Mouse (Mus musculus) spleen, adult 18-20 months (tissue): ENCODE data around the gene Bcl11a.
A peak's percentile ranks its signal among the peaks of the same experiment; 100 is the strongest.
"Not testable (repeated sequence)": the region's sequence is repeated elsewhere in the genome, so short reads cannot be mapped to it uniquely, and the experiment has no call there.

Experiments used
- DNase-seq, 2 experiments: peaks; one replicate each; pipeline ENCODE4 v3.0.0; 2022; ENCODE audit warnings: mixed read lengths in 2 of 2

Gene Bcl11a

DNA sequence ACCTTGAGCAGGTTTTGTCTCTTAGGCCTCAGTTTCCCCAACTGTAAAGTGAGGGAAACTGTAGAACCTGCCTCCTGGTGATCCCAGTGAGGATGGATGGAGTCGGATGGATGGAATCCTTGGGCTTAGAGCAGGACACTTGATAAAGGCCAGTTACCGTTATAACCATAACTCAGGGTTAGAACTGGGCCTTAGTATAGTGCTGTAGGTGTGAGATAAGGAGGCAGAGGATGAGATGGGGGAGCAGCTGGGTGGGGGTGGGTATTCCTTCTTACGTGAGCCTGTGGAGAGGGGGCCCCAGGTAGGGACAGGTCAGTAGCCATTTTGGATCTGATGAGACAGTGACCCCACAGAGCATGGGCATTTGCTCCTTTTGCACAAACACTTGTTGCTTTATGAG is 23.8 kb downstream of the Bcl11a start:
- DNase-seq: no peak

DNA sequence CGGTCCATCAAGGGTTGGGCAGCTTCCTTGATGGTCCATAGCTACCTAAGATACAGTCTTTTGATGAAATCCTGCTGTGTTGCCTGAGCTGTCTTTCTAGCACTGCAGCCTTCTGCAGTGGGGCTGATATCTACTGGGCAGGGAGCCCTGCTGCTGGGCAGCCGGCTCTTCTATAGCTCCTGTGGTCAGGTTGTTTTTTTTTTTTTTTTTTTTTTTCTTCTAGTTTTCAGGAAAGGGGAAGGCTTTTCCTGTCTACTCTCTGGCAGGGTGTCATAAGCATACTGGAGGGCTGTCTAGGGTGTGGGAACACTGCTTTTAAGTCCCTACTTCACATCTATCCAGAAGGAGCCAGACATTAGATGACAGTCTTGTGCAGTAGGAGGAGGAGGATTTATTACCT is 24.5 kb downstream of the Bcl11a start:
- no peak for DNase-seq

DNA sequence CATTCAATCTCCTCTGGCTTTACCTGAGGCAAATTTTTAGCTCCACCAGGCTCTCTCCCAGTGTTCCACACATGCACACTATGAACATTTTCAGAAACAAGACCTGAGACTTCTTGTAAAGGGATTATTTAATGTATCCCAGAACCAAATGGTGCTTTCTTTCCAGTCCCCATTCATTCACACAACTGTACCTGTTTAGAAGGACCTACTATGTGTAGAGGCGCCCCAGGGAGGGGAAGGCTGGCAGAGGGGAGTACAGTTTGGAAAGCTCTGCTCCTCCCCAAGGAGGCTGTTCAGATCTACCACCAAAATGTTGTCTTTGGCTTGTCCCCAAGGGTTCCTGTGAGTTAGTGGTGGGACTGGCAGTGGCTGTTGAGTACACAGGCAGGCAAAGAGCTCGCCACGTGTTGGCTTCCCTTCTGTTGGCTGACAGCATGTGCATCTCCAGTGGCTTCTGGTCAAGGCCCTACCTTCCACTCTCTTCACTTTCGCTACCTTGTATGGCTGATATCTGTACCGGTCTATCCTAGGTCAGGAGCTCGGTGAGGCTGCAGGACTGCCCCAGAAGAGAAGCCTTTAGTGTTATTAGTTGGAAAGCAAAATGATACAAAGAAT is 25.4 kb downstream of the Bcl11a start:
- no peak for DNase-seq

DNA sequence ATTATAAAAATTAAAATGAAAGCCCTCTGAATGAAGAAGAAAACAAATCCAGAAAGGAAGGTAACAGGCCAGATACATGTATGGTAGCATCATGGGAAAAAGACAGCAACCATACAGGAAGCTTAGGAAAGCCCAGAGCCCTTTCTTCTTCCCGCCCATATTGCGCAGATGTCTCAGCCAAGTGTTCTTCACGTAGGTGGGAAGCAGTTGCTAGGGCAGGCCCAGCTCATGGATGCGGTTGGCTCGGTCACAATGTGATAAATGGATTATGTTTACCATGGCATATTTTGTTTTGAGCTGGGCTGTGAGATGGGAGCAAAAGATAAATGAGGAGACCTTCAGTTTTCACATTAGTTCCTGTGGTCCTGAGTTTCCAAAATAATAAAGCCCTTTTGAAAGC is 29.6 kb downstream of the Bcl11a start:
- DNase-seq: no peak

DNA sequence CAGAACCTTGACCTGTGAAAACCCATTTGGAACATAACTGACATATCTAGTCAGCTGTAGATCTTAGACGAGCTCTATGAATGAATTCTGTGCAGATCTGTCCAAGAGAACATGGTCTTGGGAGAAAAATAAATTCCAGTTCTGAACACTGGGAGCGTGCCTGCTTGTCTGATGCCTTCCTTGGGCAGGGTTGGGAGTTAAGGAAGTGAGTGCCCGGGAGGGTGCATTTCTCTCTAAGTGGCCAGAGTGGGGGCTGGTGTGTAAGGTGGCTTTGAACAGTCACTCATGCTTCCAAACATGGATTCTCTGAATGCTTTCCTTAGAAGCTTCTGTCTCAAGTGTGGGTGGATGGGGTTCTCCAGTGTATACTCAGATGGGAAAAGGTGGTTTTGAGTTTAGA is 31.1 kb downstream of the Bcl11a start:
- no peak for DNase-seq

DNA sequence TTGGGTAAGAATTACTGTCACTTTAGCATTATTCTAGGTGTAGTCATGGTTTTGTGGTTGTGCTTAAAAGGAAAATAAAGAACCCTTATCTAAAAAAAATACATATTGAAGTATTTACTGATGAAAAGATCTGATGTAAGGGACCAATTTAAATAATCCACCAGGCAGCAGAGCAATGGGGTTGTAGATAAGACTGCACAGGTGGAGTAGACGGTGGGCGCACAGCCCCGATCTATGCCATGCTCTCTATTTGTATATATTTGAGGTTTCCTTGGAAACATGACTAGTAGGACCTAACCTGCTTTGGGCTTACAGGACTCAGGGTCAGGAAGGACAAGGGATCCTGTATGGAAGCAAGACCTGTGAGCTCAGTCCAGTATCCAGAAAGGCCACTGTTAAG is 31.5 kb downstream of the Bcl11a start:
- DNase-seq: no peak

DNA sequence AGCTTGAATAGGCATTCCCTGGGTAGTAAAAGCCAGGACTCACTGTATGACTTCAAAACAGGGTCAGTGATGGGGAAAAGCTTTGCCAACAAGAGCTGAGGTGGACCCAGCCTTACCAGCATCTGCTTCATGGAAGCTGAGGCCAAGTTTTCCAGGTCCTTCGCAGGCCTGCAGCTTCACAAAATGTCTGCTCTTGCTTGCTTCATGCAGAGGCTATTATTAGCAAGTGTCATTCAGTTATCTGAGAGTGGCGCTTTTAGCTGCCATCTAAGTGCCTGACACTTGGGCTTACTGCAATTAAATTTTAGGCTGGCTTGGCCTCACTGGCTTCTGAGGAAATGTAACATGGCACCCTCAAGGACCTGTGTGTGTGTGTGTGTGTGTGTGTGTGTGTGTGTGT is 32.3 kb downstream of the Bcl11a start:
- no peak for DNase-seq

DNA sequence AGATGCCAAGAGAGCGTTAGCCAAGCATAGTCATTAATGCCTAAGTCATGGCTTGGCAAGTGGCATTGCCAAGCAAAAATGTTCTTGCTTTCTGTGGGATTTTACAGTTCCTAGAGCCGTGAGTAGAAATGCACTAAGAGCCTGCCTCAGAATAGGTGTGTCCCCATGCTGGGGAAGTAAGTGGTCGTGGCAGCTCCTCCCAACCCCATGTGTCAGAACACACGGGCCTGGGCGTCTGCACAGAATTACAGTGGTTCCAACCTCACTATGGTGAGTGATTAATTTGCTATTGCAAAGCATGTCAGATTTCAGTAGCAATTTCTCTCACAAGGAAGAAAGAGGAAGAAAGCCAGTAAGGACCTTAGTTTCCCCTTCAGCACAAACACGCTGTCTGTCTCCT is 33.9 kb downstream of the Bcl11a start:
- no peak for DNase-seq

DNA sequence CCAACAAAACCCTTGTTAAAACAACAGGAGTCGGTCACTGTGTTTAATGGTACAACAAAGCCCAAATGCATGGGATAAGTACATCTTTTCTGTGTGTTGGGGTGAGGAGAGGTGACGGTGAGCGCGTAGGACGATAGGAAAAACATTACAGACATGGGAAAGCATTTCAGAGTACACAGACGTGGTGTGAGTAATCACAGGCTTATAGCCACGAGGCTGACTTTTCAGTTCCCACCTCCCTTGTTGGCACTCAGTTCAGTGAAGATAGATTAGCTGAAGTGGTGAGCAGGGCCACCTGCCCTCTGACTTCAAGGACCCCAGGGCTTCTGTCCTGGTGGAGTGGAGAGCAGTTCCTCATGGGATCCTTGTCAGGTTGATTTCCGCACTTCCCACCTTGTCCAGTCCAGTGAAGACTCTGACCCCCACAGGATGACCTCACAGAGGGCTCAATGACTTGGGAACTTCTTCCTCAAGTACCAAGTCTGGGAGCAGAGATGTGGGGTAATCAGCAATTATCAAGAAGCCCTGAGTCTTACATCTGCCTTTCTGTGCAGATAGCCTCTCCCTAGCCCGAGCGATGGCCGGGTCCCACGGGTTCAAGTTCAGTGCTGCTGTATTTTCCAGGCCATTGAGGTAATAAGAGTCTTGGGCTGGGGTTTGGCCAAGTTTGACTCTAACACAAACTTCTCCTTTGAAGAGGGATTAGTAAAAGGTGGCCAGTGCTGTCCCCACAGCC is 37.3 kb downstream of the Bcl11a start:
- DNase-seq: no peak

DNA sequence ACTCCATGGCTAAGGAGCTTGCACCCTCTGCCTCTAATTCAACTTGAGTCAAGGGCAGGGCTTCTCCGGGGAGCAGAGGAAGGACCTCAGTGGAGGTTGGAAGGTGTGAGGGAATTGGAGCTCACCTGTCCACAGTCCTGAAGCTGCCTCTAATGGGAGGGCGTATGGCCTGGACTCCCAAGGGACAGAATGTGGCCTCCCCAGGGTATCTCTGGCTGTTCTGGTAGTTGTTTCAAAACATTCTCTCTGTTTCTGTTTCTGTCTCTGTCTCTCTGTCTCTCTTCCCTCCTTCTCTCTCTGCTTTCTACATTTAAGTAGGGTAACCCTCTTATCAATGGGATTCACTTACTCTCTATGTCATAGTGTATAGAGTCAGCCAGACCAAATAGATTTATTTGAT is 38.2 kb downstream of the Bcl11a start:
- no peak for DNase-seq

DNA sequence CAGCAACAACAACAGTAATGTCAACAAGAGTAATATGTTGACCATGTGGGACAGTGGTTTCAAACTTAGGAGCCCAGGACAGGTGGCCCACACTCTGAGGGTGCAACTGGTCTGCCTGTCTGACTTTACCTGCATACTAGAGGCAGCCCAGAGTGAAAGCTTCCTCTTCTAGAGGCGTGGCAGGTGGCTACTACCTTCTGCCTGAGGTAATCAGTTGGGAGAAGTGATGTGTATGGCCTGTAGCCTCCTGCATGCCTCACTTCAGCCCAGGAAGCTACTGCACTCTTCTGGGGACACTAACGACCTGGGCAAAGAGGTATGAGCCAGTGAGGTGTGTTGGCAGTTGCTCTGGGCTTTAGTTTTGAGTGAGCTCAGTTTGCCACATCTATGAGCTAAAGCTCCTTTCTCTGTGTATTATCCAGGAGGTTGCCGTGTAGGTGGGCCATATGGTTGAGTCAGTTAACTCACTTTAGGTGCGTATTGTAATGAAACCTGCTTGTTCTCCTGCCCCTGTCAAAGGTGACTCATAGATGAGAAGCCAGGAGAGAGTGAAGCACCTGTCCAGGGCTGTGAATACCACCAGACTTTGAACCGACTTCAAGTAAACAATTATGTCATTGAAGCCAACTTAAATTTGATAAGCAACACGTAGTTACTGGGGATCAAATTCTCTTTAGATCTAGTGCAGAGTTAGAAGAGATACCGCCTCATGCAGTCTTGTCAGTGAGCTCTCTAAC is 38.9 kb downstream of the Bcl11a start:
- DNase-seq: no peak

DNA sequence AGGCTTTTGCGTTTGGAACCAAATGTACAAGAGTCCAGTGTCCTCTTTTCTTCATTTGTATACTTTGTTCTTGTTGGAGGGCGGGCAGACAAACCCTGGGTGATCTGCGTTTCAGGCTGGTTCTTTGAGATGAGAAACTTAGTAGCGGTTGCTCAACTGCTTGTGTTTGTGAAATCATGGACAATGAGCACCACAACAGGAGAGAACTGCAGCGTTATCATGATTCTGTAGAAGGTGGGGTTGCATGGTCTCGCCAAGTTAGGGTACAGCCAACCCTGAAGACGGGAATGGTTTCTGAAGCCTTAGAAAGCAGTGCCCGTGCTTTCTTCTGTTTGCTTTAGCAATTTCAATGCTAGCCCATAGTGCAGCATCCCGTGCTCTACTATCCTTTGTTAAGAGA is 43.3 kb downstream of the Bcl11a start:
- no peak for DNase-seq

DNA sequence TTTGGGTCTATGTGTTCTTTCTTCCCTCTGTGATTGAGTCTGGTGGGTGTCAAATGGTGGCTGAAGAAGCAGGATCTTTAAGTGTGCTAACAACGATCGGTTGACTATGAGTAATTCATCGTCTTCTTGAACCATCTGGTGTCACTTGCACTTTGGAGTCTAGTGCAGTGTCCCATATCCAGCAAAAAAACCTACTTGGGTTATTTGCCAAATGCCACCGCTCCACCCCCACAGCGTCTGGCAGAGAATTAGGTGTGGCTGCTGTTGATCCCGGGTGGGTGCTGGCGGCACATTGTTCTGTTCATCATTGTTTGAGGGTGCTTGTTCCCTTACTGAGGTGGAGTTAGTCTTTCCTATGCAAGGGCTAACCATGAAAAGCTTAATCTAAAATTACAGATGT is 45.0 kb downstream of the Bcl11a start:
- no peak for DNase-seq

DNA sequence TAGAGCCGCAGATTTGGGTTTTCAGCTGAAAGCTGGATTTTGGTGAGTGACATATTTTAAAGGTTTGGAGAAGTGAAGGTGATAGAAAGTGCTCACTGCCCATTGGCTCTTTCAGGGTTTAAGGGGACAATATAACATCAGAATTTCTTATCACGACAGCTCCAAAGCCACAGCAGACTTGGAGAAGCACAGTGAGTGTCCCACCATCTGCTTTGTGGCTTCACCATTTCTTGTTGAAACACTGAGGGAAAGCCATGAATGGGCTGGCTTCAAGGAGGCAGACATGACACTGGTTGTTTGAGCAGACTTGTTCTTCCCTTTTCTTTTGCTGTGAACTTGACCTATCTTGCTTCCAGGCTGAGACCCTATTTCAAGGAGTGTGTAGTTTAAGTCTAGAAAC is 46.1 kb downstream of the Bcl11a start:
- DNase-seq: no peak

DNA sequence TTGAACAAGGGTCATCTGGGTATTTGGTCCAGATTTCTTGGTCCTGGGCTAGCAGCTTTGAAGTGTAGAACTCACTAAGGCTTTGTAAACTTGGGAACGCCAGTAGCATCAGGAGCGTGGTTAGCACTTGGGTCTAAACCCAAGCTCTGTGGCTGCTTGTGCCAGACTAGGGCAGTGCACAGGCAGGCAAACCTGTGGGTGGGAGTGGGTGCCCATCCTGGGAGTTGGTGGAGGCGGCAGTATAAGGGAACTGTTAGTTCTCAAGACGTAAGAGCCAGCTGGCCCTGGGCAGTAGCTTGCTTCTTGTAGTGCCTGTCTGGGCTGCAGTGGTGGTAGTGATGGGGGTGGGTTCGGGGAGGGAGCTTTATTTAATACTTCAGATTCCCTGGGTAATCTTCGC is 47.2 kb downstream of the Bcl11a start:
- no peak for DNase-seq

DNA sequence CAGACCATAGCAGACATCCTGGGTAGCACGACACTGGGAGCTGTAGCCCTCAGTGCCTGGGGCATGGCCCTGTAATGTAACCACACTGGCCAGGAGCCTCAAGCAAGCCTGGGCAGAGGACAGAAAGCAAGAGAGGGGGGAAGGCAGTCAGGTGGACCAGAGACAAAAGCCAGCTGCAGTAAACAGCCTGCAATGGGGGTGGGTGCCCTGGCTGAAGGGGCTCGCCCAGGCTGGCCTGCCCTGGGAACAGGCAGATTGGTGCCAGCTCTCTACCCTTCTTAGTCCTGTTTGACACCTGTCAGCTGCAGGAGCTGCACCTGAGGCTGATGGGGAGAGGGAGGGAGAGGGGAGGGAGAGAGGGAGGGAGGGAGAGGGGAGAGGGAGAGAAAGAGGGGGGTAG is 50.1 kb downstream of the Bcl11a start:
- no peak for DNase-seq

DNA sequence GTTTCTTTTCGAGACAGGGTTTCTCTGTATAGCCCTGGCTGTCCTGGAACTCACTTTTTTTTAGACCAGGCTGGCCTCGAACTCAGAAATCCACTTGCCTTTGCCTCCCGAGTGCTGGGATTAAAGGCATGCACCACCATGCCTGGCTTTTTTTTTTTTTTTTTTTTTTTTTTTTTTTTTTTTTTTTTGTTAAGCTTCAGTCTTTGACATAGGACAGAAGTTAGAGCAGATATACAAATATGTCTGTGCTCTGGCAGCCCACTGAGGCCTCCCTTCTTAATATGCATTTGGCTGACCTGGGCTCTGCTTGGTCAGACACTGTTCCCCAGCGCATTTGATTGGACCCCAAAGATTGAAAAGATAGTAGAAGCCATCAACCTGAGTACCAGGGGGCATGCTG is 51.0 kb downstream of the Bcl11a start:
- not testable (repeated sequence) for DNase-seq

DNA sequence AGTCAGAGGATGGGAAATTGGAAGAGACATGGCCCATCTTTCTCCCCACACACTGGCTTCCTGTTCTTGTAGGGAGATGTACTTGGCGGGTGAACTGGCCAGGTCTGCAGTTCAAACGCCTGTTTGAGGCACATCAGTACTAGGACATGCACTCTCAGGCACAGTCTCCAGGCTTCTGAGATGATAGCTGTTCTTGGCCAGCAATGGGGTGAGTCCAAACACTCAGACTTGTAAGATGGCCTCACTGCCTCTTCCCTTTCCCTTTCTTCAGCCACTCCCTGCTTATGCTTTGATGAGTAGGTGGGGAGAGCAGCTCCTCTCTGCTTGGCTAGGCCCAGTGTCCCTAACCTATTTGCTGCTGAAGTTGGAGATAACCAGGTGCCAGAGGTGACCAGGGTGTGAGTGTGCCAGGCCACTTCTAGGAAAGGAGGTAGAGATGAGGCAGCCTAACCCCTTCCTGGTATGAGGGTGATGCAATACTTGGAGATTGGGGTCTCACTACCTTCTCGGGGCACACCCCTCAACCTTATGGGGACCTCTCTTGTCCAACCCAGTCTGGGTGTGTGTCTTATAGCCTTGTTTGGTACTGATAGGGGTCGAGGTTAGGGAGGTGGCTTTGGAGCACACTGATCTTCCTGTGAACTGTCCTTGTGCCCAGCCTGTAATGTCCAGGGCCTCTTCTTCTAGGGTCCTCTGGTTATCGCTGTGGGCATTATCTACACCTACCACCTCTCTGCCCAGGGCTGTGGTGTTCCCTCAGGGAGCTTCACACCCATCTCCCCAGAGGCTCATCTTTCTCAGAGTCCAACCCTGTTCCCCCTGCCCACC is 51.7 kb downstream of the Bcl11a start:
- DNase-seq: no peak

DNA sequence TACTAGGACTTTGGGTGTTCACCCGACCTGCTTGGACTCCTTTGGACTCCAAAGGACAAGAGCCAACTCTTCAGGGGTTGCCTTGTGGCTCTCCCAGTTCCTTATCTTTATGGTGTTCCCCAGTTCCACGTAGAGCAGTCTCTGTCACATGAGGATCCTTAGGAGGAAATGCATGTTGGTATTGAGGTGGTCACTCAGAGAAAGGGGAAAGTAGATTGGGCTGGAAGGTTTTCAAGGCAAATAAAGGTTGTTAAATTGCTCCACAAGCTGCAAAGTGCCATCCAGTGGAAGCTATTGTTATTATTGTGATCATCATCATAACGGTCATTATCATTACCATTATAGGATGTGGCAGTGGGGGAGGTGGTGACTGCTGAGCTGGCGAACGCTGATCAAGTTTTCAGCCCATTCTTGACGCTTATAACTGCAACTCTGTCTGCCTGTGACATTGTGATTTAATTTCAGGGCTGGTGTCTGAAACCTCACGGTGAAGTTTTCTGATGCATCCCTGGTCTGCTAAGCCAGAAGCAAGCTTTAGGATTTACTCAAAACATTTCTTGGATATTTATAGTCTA is 52.4 kb downstream of the Bcl11a start:
- no peak for DNase-seq

DNA sequence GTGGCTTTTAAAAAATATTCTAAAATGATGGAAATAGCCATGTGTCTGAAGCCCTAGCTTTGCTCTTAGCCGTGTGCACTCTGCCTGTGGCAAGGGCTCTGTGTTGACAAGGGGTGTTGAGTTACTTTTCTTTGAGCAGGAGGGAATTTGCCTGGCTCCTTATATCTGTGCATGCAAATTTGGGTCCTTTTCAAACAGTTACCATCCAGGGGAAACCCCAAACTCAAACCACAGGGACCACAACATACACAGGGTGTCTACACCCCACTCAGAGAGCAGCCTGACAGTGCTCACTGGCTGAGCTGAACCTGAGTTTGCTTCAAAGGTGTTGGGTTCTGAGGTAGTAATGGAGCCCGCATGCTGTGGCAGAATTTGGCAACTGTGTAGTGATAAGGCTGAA is 54.0 kb downstream of the Bcl11a start:
- peak; percentile 52 for DNase-seq

DNA sequence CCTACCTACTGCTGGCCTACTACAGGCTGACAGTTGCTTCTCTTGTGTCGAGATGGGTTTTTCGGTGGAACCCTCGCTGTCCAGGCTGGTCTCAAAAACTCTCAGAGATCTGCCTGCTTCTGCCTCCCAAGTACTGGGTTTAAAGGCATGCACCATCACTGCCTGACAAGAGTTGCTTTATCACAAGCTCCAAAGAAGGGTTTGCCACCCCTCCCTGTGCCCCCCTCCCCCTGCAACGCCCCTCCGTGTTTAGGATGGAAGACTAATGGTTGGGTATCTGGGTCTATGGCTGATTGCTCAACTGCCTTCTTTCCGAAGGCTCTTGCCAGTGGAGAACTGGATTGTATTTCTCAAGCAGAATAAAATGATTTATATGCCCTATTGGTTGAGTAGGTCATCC is 54.5 kb downstream of the Bcl11a start:
- no peak for DNase-seq

DNA sequence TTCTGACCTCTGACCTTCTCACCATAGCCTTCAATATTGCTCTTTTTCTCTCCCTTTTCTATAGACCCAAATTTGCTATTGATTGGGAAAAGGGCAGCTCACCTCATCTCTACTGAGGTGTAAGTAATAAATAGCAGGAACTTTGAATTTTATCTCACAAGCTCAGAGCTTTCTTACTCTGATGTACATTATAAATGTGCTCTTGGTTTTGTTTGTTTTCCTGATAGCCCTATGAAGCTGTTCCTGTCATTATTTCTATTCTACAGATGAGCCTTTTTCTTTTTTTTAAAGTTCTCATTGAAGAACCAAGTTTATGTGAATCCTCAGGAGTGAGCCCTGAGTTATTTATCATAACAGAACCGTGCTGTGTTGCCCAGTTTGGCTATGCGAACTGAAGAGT is 55.0 kb downstream of the Bcl11a start:
- DNase-seq: no peak

DNA sequence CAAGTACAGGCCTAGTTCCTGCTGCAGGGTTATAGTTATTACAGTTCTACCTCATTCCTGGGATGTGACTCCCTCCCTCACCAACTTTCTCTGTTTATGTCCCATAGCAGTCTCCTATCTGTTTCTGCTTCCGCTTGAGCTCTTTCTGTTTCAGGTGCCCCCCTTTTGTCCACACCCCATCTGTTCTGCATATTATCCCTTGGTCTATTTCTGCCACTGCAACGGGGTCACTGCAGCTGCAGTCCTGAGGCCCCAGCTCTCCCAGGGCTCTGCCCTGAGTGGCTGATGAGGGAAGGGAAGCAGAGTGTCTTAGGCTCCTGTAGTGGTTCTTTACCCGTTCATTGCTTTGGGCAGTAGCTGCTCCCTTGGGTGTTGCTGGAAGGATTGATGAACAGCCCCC is 55.6 kb downstream of the Bcl11a start:
- no peak for DNase-seq
